Mouse (Mus musculus) T-helper 1 cell (primary cell): ENCODE data around the gene Siah1b.

Source experiments
- in situ Hi-C: fragments of 300-600 bp; cut with MboI, MseI; formaldehyde crosslinking; loops from one replicate; pipeline ENCODE4 v1.15.1; 2025; ENCODE audit warnings: high pct_unique_total_duplicates

The Siah1b gene

GRCm38 (mm10) chrX:164035401-164035800 is 40.9 kb downstream of the Siah1b start:
- in situ Hi-C loops = no loop called here

- in situ Hi-C loops = no loop called here
Observed at GRCm38 (mm10) chrX:164032526-164032925, 43.8 kb downstream of the Siah1b start.

DNA sequence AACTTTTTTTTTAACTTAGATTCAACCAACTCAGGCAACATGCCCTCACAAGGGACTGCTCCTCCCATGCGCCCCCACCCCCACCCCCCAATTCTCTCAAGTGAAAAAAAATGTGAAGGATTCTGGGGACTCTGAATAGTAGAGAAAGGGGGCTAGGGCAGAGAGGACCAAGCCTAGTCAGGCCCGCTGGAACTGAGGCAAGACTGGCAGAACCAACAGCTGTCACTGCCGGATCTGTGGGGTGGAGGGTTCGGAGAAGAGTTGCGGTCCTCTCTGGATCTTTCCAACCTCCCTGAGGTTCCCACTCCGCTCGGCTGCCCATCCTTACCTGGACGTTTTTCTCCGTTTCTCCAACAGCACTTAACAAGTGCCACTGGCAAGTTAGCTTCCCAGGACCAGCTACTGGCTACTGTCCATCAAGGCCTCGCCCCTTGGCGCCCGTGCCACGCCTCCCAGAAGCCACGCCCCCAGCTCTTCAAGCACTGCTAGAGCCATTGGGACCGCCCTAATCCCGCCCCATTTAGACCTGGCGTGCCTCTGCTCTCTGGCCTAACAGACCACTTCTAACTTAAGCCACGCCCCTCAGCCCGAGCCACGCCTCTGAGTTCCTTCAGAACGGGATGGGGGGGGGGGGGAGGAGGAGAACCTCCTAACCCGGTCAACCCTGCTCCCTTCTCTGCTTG is 48.5 kb downstream of the Siah1b start, which contains the start of gene Car5b:
Gene Car5b (minus strand): TSS at position 391 of the 683 bp plus-strand sequence.
- in situ Hi-C loops = no loop called here
